Mouse (Mus musculus) hindbrain, embryonic 16.5 days (tissue): ENCODE data around the gene Tcf20. TPM values are rescaled to one million over a fixed set of nuclear protein-coding genes. Genes with fewer than 3 reads are reported as not detected.

Experiments used
- ATAC-seq: fragments of 200-750 bp; cut with Nextera tagmentation; 2 replicates; pipeline ENCODE4 v1.8.0; 2017; ENCODE audit warnings: moderate TSS enrichment, moderate library complexity
- H3K27ac ChIP-seq: fragments of 300-500 bp; sonication (generic); 2 replicates; pipeline ENCODE4 v1.5.1; 2014; ENCODE audit warnings: low read depth, mild to moderate bottlenecking, control low read depth, low read length, moderate library complexity
- H3K27me3 ChIP-seq: fragments of 300-500 bp; sonication (generic); replicated peaks from 2 replicates; pipeline ENCODE4 v1.6.1; 2014; ENCODE audit warnings: low read length; ENCODE audit not compliant: control insufficient read depth, insufficient read depth
- H3K36me3 ChIP-seq: fragments of 300-500 bp; sonication (generic); 2 replicates; pipeline ENCODE4 v1.6.1; 2014; ENCODE audit warnings: mild to moderate bottlenecking, low read length, moderate library complexity, mixed read lengths; ENCODE audit not compliant: control insufficient read depth, insufficient read depth
- H3K4me1 ChIP-seq: fragments of 300-500 bp; sonication (generic); 2 replicates; pipeline ENCODE4 v1.6.1; 2014; ENCODE audit warnings: low read depth, low read length; ENCODE audit not compliant: control insufficient read depth, insufficient read depth
- H3K4me2 ChIP-seq: fragments of 300-500 bp; sonication (generic); 2 replicates; pipeline ENCODE4 v1.6.1; 2014; ENCODE audit warnings: mild to moderate bottlenecking, low read length, control low read depth, moderate library complexity
- H3K4me3 ChIP-seq: fragments of 300-500 bp; sonication (generic); 2 replicates; pipeline ENCODE4 v1.5.1; 2014; ENCODE audit warnings: mild to moderate bottlenecking, low read length, control low read depth, moderate library complexity
- H3K9ac ChIP-seq: fragments of 300-500 bp; sonication (generic); 2 replicates; pipeline ENCODE4 v1.6.1; 2014; ENCODE audit warnings: low read depth, mild to moderate bottlenecking, control low read depth, low read length, moderate library complexity
- H3K9me3 ChIP-seq: fragments of 300-500 bp; sonication (generic); 2 replicates; pipeline ENCODE4 v1.6.1; 2014; ENCODE audit warnings: mild to moderate bottlenecking, low read length, moderate library complexity; ENCODE audit not compliant: control insufficient read depth
- WGBS: fragments of 180-500 bp; shearing (Covaris S2); extraction: QIAGEN DNeasy Blood & Tissue Kit; methylation state at CpG from one replicate; pipeline ENCODE4 v1.1.7; 2014; 5-methylcytosine and 5-hydroxymethylcytosine counted together
- polyA plus RNA-seq: library from polyadenylated mRNA; unstranded; fragments of >200 nt; fragmentation: Nextera tagmentation; extraction: Ambion mirVana; gene quantifications from 2 replicates; pipeline ENCODE4 v1.2.1, GENCODE M21; 2015

The Tcf20 gene
- polyA plus RNA-seq = 9.3 TPM in 2 replicates

DNA sequence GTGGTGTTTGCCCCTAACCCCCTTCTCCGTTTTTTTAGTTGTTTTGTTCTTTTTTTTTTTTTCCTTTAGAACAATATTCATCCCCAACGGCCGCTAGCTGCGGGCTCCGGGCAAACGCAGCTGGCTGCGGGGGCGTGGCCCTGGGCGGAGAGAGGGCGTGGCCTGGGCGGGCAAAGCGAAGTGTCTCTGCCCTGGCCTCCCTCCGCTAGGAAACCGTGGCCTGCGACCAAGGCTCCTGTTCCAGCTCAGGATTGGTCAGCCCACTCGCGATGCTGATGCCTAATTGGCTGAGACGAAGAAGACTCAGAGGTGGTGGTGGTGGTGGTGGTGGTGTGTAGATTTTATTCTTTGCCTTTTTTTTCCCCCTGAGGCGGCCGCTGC lies at the start of gene Tcf20:
Tcf20 (minus strand) TSS at position 141 of the 381 bp plus-strand sequence.
- H3K4me1 ChIP-seq = peaks cover 43% of the 10 kb centered on the region
- peak; percentile 88 for ATAC-seq
- H3K27ac ChIP-seq = no peak within 1 kb of the TSS
- peak within 1 kb of the TSS; percentile 24 for H3K9ac ChIP-seq
- H3K27me3 ChIP-seq = no peaks in the 10 kb centered on the region
- peak within 1 kb of the TSS; percentile 34 for H3K4me3 ChIP-seq
- H3K4me2 ChIP-seq = peak within 1 kb of the TSS; percentile 61
- H3K36me3 ChIP-seq = no peaks in the 10 kb centered on the region
- H3K9me3 ChIP-seq = no peaks in the 10 kb centered on the region
- 0% methylated on average over 20 of the region's 20 CpGs for WGBS

DNA sequence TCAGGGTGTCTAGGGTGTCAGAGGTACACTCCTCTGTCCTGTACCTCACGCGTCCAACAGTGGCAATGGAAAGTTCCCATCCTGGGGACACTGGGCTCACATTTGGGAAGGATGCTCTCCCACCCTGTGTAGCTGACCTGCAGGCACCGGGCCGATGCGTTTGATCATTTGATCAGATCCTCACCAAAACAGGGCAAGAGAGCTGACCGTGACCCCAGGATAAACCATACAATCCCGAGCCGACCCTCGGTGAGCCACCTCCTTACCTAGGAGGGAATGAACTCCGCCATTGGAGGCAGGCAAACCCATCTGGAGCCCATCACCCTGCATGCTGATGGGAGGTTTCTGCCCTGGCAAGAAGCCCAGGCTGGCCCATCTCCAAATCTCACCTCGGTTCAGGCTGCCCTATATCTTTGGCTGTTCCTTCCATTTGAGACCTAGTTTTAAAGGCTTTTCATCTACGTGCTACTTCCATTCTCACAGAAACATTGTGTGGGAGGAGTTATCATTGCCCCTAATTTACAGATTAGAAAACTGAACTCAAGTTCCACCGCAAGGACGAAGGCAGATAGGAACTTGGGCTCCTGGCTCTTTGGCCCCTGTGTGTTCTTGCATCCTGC lies 49.3 kb upstream of the Tcf20 start:
- no peaks in the 10 kb centered on the region for H3K27me3 ChIP-seq
- H3K4me1 ChIP-seq = peaks cover 37% of the 10 kb centered on the region
- no peak overlapping the region for H3K4me3 ChIP-seq
- H3K27ac ChIP-seq = no peak overlapping the region
- H3K9me3 ChIP-seq = no peaks in the 10 kb centered on the region
- no peak for ATAC-seq
- no peaks in the 10 kb centered on the region for H3K36me3 ChIP-seq
- H3K4me2 ChIP-seq = no peak overlapping the region
- 70% methylated on average over 14 of the region's 14 CpGs for WGBS
- H3K9ac ChIP-seq = no peak overlapping the region

DNA sequence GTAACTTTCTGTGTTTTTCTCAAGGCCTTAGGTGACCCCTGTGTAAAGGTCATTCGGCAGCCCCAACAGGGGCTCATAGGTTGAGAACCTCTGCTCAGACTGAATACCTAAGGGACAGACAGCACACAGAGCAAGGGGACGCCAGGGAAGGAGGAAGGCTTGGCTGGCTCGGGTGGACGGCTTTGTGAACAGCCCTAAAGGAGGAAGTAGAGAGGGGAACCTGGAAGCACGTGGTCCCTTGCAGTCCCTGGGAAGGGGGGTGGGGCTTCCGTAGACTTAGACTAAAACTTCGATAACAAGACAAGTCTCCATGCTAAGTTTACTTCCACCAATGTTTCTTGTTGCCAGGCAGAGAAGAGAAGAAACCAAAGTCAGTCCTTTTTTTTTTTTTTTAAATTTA lies 48.4 kb upstream of the Tcf20 start:
- Histone ChIP-seq H3K9me3 (no peaks in the 10 kb centered on the region), H3K4me3 (no peak overlapping the region), H3K27ac (no peak overlapping the region), H3K9ac (no peak overlapping the region), H3K27me3 (no peaks in the 10 kb centered on the region), H3K36me3 (no peaks in the 10 kb centered on the region), H3K4me1 (peaks cover 37% of the 10 kb centered on the region), H3K4me2 (no peak overlapping the region)
- 63% methylated on average over 7 of the region's 7 CpGs for WGBS
- ATAC-seq = no peak

DNA sequence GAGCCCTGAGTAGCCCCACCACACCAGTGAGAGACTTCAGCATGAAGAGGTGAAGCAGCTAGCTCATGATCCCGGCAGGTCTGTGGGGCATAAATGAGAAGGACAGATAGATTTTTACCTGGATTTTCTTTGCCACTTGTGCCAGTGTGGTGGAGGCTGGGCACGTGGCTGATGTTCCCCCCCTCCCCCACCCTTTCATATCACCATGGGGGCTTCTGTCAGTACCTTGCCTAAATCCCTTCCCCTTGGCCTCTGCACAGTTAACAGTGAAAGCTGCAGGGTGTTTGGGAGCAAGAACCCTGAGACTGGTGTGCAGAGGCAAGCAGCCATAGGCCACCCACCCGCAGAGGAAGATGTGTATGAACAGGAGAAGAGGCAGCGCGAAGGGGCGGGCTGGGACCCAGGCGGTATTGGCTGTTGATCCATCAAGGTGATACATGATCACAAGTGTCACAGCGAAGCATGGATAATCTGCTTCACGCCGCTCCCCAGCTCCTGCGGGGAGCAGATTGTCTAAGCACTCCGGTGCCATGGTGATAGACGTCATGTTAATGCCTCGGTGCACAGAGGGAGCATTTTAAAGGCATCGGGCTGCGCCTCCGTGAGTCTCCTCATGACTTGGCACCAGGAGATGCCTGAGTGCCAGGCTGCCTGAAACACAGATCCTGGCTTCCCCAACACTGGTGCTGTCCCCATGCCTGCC lies 46.8 kb upstream of the Tcf20 start:
- no peaks in the 10 kb centered on the region for H3K36me3 ChIP-seq
- peak overlapping the region; percentile 43; the same call in 1 of the 2 replicates for H3K9ac ChIP-seq
- no peaks in the 10 kb centered on the region for H3K27me3 ChIP-seq
- ATAC-seq = peak; percentile 76
- H3K27ac ChIP-seq = no peak overlapping the region
- H3K9me3 ChIP-seq = no peaks in the 10 kb centered on the region
- H3K4me3 ChIP-seq = peak overlapping the region; percentile 7
- 3% methylated on average over 17 of the region's 17 CpGs for WGBS
- peaks cover 43% of the 10 kb centered on the region for H3K4me1 ChIP-seq
- peak overlapping the region; percentile 45 for H3K4me2 ChIP-seq

DNA sequence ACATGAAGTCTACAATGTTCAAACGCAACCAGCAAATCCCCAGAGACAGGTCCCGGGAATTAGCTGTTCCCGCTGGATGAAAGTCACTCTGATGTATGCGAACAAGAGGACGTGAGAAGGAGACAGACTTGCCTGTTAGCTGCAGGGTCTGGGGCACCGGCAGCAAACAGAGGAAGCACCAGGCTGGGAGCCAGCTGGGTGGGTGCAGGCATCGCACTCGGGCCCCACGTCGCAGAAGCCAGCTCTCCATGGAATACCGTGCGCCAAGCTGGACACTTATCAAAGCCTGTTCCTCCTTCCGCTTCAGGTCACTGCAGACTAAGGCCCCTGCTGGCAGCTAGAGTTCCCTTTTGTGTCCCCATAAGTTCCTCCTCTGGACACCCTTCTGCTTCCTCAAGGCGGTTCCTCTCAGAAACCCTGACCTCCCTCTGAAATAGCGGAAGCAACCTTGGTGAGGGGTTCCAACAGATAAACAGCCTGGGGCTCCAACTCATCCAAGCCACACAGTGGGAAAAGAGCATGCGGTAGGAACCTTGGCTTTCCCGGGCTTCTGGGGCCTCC lies 45.4 kb upstream of the Tcf20 start, which contains the start of gene Nfam1:
Nfam1 (minus strand) TSS at position 326 of the 561 bp plus-strand sequence.
- no peak within 1 kb of the TSS for H3K4me2 ChIP-seq
- H3K27me3 ChIP-seq = no peaks in the 10 kb centered on the region
- 30% methylated on average over 17 of the region's 17 CpGs for WGBS
- no peak within 1 kb of the TSS for H3K27ac ChIP-seq
- no peak for ATAC-seq
- H3K9me3 ChIP-seq = no peaks in the 10 kb centered on the region
- H3K4me3 ChIP-seq = no peak within 1 kb of the TSS
- no peaks in the 10 kb centered on the region for H3K36me3 ChIP-seq
- peaks cover 42% of the 10 kb centered on the region for H3K4me1 ChIP-seq
- peak within 1 kb of the TSS; percentile 4; the same call in 1 of the 2 replicates for H3K9ac ChIP-seq

DNA sequence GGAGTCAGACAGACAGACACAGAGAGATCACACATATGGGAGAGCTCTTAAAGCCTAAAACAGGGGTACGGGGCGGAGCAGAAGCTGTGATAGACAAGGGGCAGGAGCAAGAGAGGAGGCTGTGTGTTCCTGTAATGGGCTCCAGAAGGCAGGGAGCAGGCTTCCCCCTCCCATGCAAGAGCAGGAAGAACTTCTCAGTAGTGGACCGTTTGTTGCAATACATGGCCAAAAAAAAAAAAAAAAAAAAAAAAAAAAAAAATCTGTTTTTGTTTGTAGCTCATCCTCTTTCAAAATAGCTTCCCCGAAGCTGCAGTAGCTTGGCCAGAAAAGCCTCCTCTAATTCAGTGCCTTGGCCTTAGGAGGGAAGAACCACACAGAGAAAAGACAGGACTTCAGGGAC lies 43.2 kb upstream of the Tcf20 start:
- ATAC-seq = no peak
- Histone ChIP-seq H3K9ac (no peak overlapping the region), H3K4me2 (no peak overlapping the region), H3K9me3 (no peaks in the 10 kb centered on the region), H3K27ac (no peak overlapping the region), H3K27me3 (0 out of 2 replicates have a peak, but pooled peaks cover 4% of the 10 kb centered on the region), H3K4me1 (peaks cover 33% of the 10 kb centered on the region), H3K36me3 (no peaks in the 10 kb centered on the region), H3K4me3 (no peak overlapping the region)
- WGBS = 62% methylated on average over 4 of the region's 4 CpGs

DNA sequence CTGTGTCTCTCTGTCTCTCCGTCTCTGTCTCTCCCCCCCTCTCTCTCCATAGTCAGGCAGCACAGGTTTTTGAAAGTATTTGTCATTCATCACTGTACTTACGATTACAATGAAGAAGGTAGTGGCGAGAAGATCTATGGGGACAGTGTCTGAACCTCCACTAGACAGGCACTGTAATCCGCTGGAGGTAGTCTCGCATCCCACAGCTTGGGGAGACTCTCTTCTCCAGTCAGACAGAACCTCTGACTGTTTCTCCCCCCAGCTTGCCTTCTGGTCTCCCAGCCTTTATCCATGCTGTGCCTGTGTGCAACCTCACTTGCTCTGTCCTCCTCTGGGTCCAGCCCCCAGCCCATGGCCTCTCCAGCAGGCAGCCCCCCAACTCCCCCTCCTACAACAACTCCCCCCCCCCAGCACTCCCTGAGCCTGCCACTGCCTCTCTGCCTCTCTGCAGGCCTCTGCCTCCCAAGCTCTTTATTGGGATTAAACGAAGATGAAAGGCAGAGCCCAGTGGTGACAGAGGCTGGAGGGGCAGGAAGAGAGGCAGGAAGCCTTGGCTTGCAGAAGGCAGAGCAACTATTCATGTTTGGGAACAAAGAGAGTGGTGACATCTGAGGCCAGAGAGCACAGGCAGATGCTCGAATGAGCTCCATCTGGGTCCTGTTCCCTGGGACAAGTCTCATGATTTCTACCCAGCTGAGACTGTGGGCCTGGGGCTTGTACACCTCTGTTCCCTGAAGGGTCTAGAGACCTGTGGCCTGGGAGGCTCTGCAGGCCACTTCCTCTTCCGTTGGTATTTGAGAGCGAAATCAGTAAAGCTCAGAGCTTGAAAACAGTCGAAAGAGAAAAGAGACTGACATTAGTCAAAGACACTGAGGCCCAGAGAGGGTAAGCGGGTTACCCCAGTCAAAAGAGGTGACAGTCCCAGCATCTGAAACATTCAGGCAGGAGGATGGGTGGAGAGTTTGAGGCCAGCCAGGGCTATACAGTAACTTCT lies 42.4 kb upstream of the Tcf20 start:
- no peak overlapping the region for H3K4me2 ChIP-seq
- peaks cover 35% of the 10 kb centered on the region for H3K4me1 ChIP-seq
- no peaks in the 10 kb centered on the region for H3K9me3 ChIP-seq
- 0 out of 2 replicates have a peak, but pooled peaks cover 4% of the 10 kb centered on the region for H3K27me3 ChIP-seq
- no peak overlapping the region; the same call in 1 of the 2 replicates for H3K27ac ChIP-seq
- 38% methylated on average over 11 of the region's 11 CpGs for WGBS
- H3K36me3 ChIP-seq = no peaks in the 10 kb centered on the region
- ATAC-seq = no peak
- H3K9ac ChIP-seq = no peak overlapping the region
- H3K4me3 ChIP-seq = no peak overlapping the region

DNA sequence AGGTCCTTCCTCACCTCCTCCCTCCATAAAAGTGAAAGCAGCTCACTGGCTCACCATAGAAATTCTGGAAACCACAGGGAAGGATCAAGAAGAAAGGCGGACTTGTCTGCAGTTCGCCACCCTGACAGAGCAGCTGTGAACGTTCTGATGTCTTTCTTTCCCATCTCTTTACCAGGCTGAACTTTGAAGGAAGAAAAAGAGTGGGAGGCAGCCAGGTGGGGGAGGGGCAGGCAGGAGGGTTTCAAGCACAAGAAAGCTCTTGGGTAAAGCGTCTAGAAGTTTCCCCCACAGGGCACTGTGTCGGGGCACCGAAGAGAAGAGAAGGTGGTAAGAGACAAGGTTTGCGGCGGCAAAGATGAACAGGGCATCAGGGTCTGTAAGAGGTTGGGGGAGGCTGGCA lies 38.5 kb upstream of the Tcf20 start:
- Histone ChIP-seq H3K4me2 (no peak overlapping the region), H3K27me3 (0 out of 2 replicates have a peak, but pooled peaks cover 4% of the 10 kb centered on the region), H3K4me1 (peaks cover 15% of the 10 kb centered on the region), H3K9ac (no peak overlapping the region), H3K27ac (no peak overlapping the region), H3K9me3 (no peaks in the 10 kb centered on the region), H3K36me3 (no peaks in the 10 kb centered on the region), H3K4me3 (no peak overlapping the region)
- WGBS = 55% methylated on average over 8 of the region's 8 CpGs
- no peak for ATAC-seq
